Mouse (Mus musculus): Measurements from ENCODE around the gene Zfp185. TPM values are rescaled to one million over a fixed set of nuclear protein-coding genes. Genes with fewer than 3 reads are reported as not detected.

Zfp185 gene
- total and polyA plus RNA-seq, 3 experiments, result not detected

- DNase-seq (ENCODE audit: extremely low read depth), result no peak
- Histone ChIP-seq H3K36me3 (replicated peaks in 1 of 2; ENCODE audit: control insufficient read depth in 1 of 2, insufficient read depth in 1 of 2, low read length in 1 of 2) (no peaks in the 10 kb centered on the region), H3K27me3 (replicated peaks) (no peaks in the 10 kb centered on the region), H3K4me2 (ENCODE audit: insufficient read depth, low read depth, poor library complexity, severe bottlenecking) (no peak overlapping the region), H3K9me3 (replicated peaks; ENCODE audit: low read length) (no peaks in the 10 kb centered on the region), H3K79me2 (replicated peaks; ENCODE audit: control insufficient read depth, extremely low read depth, insufficient read depth, poor library complexity, severe bottlenecking) (no peaks in the 10 kb centered on the region), H3K4me3 (replicated peaks in 1 of 3; ENCODE audit: low read depth in 2 of 3, low read length in 2 of 3, poor library complexity in 1 of 3) (no peak overlapping the region), H3K4me1 (ENCODE audit: control insufficient read depth in 1 of 2, insufficient read depth in 2 of 2) (no peaks in the 10 kb centered on the region), H3K27ac (ENCODE audit: insufficient read depth, low read depth) (no peak overlapping the region), H3K9ac (ENCODE audit: insufficient read depth, low read depth) (no peak overlapping the region)
- dilution Hi-C loops (cut with MboI; ENCODE audit: extremely low pct_ligation_motif_present, extremely low pct_unique_long_range_greater_than_20kb, low sequenced_read_pairs) (no loop called here), in situ Hi-C loops (cut with MboI; ENCODE audit: low pct_ligation_motif_present, low pct_unique_long_range_greater_than_20kb, low sequenced_read_pairs) (no loop called here)
- TF ChIP-seq E2F4 (IDR thresholded peaks at IDR 0.05; ENCODE audit: insufficient replicate concordance, low read depth, low read length), result no peak
Measured at GRCm38 (mm10) chrX:72990581-72990980, 3.4 kb downstream of the Zfp185 start.

GRCm38 (mm10) chrX:72992291-72992919, 5.3 kb downstream of the Zfp185 start:
- Histone ChIP-seq H3K36me3 (replicated peaks in 1 of 2; ENCODE audit: control insufficient read depth in 1 of 2, insufficient read depth in 1 of 2, low read length in 1 of 2) (no peaks in the 10 kb centered on the region), H3K79me2 (replicated peaks; ENCODE audit: control insufficient read depth, extremely low read depth, insufficient read depth, poor library complexity, severe bottlenecking) (no peaks in the 10 kb centered on the region), H3K27ac (ENCODE audit: insufficient read depth, low read depth) (no peak overlapping the region), H3K4me3 (replicated peaks in 1 of 3; ENCODE audit: low read depth in 2 of 3, low read length in 2 of 3, poor library complexity in 1 of 3) (no peak overlapping the region), H3K4me2 (ENCODE audit: insufficient read depth, low read depth, poor library complexity, severe bottlenecking) (no peak overlapping the region), H3K27me3 (replicated peaks) (no peaks in the 10 kb centered on the region), H3K4me1 (ENCODE audit: control insufficient read depth in 1 of 2, insufficient read depth in 2 of 2) (no peaks in the 10 kb centered on the region), H3K9me3 (replicated peaks; ENCODE audit: low read length) (no peaks in the 10 kb centered on the region), H3K9ac (ENCODE audit: insufficient read depth, low read depth) (no peak overlapping the region)
- DNase-seq (ENCODE audit: extremely low read depth), result peak; percentile 20
- no peak for TF ChIP-seq ZKSCAN1 (IDR thresholded peaks at IDR 0.05; ENCODE audit: borderline replicate concordance, low read depth, low read length)
- no peak for TF ChIP-seq MYC (IDR thresholded peaks at IDR 0.05; ENCODE audit: low read depth, low read length)
- TF ChIP-seq RAD21 (IDR thresholded peaks at IDR 0.05; ENCODE audit: low read depth, low read length), result peak; percentile 19
- TF ChIP-seq ELF1 (IDR thresholded peaks at IDR 0.05; ENCODE audit: low read depth, low read length), result no peak
- no peak for TF ChIP-seq MEF2A (IDR thresholded peaks at IDR 0.05; ENCODE audit: borderline replicate concordance, low read depth, low read length)
- TF ChIP-seq CTCF (conservative IDR thresholded peaks at IDR 0.05 in 1 of 2, IDR thresholded peaks at IDR 0.05 in 1 of 2; ENCODE audit: low read depth in 2 of 2, low read length in 2 of 2), result peak; percentile 53 to 57
- dilution Hi-C loops (cut with MboI; ENCODE audit: extremely low pct_ligation_motif_present, extremely low pct_unique_long_range_greater_than_20kb, low sequenced_read_pairs), result no loop called here
- in situ Hi-C loops (cut with MboI; ENCODE audit: low pct_ligation_motif_present, low pct_unique_long_range_greater_than_20kb, low sequenced_read_pairs), result no loop called here

GRCm38 (mm10) chrX:72995542-72995941, 8.4 kb downstream of the Zfp185 start:
- TF ChIP-seq NELFE (IDR thresholded peaks at IDR 0.05; ENCODE audit: low read depth, low read length) (no peak), MAFK (IDR thresholded peaks at IDR 0.05; ENCODE audit: insufficient replicate concordance, low read length) (no peak), JUN (IDR thresholded peaks at IDR 0.05; ENCODE audit: insufficient read depth, low read depth, low read length) (no peak), RCOR1 (conservative IDR thresholded peaks at IDR 0.05; ENCODE audit: low read depth, low read length) (no peak), CHD2 (IDR thresholded peaks at IDR 0.05; ENCODE audit: low read length) (no peak), E2F4 (IDR thresholded peaks at IDR 0.05; ENCODE audit: insufficient replicate concordance, low read depth, low read length) (no peak), BHLHE40 (IDR thresholded peaks at IDR 0.05; ENCODE audit: low read depth, low read length) (no peak), MAZ (IDR thresholded peaks at IDR 0.05; ENCODE audit: low read depth, low read length) (no peak), MYC (IDR thresholded peaks at IDR 0.05; ENCODE audit: low read depth, low read length) (no peak), HCFC1 (IDR thresholded peaks at IDR 0.05; ENCODE audit: low read depth, low read length) (no peak), IRF4 (IDR thresholded peaks at IDR 0.05; ENCODE audit: low read depth, low read length) (no peak), KAT2A (IDR thresholded peaks at IDR 0.05; ENCODE audit: insufficient replicate concordance, low read length) (no peak), CHD1 (IDR thresholded peaks at IDR 0.05; ENCODE audit: low read depth, low read length) (no peak), JUND (conservative IDR thresholded peaks at IDR 0.05; ENCODE audit: low read depth, low read length) (no peak), ZKSCAN1 (IDR thresholded peaks at IDR 0.05; ENCODE audit: borderline replicate concordance, low read depth, low read length) (no peak)
- in situ Hi-C loops (cut with MboI; ENCODE audit: low pct_ligation_motif_present, low pct_unique_long_range_greater_than_20kb, low sequenced_read_pairs), result no loop called here
- Histone ChIP-seq H3K4me1 (ENCODE audit: control insufficient read depth in 1 of 2, insufficient read depth in 2 of 2) (no peaks in the 10 kb centered on the region), H3K4me2 (ENCODE audit: insufficient read depth, low read depth, poor library complexity, severe bottlenecking) (no peak overlapping the region), H3K79me2 (replicated peaks; ENCODE audit: control insufficient read depth, extremely low read depth, insufficient read depth, poor library complexity, severe bottlenecking) (no peaks in the 10 kb centered on the region), H3K27me3 (replicated peaks) (no peaks in the 10 kb centered on the region), H3K4me3 (replicated peaks in 1 of 3; ENCODE audit: low read depth in 2 of 3, low read length in 2 of 3, poor library complexity in 1 of 3) (no peak overlapping the region), H3K9me3 (replicated peaks; ENCODE audit: low read length) (no peaks in the 10 kb centered on the region), H3K9ac (ENCODE audit: insufficient read depth, low read depth) (no peak overlapping the region), H3K36me3 (replicated peaks in 1 of 2; ENCODE audit: control insufficient read depth in 1 of 2, insufficient read depth in 1 of 2, low read length in 1 of 2) (no peaks in the 10 kb centered on the region), H3K27ac (ENCODE audit: insufficient read depth, low read depth) (no peak overlapping the region)
- dilution Hi-C loops (cut with MboI; ENCODE audit: extremely low pct_ligation_motif_present, extremely low pct_unique_long_range_greater_than_20kb, low sequenced_read_pairs), result no loop called here
- no peak for DNase-seq (ENCODE audit: extremely low read depth)
